Mouse (Mus musculus): Measurements from ENCODE around the gene Cd247.

The Cd247 gene

DNA sequence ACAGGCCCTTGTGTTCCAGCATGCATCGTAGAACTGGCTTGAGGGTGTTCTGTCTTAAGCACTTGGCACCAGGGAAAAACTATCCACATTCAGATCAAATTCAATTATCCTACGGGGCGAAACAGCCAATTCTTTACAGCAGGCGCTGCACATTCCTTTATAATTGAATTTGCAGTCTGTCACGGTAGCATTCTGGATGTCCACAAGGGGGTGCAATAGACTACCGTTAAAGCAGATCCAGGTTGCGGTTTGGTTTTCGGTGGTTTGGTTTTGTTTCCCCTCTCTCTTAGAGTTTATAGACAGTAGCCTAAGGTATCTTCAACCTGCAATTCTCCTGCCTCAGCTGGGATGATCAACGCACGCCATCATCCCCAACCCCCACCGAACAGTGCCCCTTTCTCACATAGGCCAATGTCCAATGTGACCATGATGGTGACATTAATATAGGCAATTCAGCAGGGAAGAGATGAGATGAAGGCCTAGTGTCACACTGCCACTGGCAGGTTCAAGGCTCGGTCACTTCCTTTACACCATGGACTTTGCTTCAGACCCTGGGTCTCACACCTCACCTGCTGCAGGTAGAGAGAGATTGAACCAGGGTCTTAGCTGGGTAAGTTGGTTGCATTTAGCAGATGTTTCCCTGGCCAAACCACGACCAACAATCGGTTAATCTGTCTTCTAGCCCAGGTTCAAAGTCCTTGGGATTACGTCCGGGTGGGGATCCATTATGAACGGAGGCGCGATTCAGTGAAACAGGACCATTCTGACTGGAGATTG is 12.8 kb upstream of the Cd247 start:
- no peak for DNase-seq (ENCODE audit: low spot score)

DNA sequence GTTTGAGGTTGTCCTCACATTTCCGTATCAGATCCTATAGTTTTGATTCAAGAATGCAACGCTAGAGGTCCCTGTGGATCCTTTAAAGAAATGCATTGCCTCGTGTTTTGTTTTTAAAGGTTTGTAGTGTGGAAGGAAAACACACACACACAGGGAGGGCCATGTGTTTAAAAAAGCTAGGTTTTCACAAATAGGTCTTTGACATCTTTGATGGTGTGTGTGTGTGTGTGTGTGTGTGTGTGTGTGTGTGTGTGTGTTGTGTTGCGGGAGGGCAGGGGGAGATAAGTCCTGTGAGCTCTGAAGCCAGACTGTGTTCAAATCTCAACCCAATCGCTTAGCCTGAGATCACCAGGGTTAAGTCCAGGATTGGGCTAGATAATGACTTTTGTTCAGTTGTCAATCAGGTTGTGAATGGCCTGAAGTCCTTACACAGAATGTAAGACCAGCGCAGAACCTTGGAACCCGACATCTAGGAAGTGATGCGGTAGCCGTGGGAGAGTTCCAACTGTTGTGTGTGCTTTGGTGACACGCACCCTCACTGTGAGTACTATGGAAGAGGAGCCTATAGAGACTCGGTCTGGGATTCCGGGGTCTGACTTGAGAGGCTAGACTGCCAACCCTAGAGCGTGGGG is 8.4 kb upstream of the Cd247 start:
- DNase-seq (ENCODE audit: low spot score): no peak

DNA sequence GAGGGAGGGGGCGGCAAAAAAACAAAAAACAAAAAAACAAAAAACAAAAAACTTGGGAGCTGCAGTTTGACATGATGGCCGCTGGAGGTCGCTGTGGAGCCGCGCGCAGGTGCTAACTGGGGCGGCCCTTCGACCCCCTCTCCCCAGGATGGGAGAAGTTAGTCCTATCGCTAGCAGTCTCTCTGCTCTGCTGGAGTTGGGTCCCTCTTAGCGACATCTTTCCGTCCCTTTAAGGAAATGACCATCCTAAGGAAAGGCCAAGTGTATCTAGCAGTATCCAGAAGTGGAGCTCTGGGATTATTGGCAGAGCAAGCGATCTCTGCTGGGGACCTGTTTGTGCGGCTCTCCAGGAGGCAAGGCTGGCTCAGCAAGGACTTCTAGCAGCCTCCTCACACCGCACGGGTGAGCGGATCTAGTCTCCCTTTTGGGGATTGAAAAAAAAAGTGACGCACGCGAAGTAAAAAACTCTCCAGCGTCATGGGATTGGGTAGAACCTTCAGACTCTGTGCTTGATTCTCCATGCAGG is 7.8 kb upstream of the Cd247 start:
- DNase-seq (ENCODE audit: low spot score): no peak

DNA sequence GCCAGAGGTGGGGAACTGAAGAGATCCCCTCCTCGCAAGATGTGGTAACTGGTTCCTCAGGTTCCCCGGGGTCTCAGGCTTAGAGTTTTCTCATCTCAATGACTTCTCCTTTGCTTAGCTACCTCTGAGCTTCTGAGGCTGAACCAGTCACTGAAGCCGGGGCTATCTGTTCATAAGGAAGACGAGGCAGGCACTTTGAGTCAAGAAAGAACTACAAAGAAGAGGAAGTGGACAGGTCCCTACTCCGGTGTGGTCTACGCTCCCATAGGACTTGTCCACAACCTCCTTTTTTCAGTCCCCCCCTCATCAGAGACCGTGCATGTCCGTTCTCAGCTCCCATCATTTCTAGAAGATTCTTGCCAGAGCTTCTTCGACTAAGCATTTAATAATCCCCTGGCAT is 7.1 kb upstream of the Cd247 start:
- no peak for DNase-seq (ENCODE audit: low spot score)

DNA sequence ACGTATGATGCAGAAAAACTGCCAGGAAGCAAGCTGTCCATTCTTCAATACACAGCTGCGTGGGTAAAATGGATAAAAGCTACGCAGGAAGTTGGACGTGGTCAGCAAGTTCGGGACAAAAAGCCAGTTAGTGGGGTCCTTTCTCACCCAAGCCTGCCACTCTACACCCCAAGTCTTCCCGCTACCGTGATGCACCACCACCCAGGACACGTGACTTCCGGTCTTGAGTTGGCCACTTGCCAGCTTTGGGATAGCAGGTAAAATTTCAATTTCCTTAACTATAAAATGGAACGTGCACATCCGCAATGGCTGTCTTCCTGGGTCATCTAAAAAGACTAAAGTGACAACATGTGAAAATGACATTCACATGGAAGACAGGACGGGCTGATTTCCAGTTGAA is 6.6 kb upstream of the Cd247 start:
- no peak for DNase-seq (ENCODE audit: low spot score)

DNA sequence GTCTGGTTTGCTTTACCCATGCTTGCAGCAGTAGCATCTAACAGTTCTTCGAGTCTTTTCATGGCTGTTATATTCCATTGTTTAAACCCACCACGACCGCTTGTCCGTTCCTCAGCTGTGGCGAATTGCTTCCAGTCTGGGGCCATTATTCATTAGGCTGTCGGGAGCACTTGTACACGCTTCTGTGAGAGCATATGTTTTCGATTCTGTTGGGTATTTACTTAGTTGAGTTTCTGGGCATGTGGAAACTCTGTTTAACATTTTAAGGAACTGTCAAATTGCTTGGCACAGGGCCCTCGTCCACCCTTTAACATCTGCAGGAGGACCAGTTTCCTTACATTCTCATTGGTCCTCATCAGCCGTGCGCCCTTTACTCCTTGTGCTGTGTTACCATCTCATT is 2.2 kb upstream of the Cd247 start:
- no peak for DNase-seq (ENCODE audit: low spot score)

DNA sequence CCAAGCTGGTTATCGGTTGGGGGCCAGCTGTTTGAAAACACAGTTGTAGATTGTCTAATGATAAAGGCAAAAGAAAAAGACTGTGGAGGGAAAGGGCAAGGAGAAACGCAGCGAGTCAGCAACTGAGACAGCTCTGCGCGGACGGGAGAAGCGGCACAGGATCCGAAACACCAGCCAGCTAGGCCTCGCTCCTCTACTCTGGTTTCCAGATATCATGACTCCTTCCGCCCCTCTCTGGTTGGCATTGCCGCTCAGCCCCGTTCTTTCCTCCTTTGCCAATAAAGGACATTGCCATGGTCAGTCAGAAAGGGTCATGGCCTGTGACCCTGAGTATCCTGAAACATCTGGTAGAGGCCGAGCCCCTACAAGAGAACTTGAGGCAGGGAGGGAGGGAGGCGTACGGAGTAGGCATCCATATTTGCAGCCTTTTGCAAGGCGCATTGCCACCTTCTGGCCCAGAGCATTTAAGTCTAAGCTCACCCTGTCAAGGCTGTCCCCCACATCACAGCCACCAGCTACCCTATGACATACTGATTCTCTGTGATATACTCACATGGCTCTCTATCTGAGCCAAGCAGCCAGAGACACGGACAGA is 682 bp downstream of the Cd247 start:
- no peak for DNase-seq (ENCODE audit: low spot score)

DNA sequence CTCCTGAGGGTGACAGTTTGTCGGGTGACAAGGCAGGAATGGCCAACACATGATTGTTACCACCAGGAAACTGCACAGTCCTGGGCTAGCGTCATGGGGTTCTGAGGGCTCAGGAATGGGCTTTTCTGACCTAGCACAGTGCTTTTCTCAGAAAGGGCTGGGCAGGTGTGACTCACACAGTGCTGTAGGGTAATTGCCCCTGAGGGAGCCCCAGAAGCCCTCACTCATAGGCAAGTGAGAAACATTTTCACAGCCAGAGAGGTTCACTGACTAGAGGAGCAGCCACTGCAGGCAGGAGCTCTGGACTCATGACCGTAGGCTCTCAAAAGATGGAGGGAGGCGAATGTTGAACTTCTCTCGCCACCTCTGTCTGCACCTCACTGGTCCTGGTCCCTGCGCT is 1.5 kb downstream of the Cd247 start:
- DNase-seq (ENCODE audit: low spot score): no peak

DNA sequence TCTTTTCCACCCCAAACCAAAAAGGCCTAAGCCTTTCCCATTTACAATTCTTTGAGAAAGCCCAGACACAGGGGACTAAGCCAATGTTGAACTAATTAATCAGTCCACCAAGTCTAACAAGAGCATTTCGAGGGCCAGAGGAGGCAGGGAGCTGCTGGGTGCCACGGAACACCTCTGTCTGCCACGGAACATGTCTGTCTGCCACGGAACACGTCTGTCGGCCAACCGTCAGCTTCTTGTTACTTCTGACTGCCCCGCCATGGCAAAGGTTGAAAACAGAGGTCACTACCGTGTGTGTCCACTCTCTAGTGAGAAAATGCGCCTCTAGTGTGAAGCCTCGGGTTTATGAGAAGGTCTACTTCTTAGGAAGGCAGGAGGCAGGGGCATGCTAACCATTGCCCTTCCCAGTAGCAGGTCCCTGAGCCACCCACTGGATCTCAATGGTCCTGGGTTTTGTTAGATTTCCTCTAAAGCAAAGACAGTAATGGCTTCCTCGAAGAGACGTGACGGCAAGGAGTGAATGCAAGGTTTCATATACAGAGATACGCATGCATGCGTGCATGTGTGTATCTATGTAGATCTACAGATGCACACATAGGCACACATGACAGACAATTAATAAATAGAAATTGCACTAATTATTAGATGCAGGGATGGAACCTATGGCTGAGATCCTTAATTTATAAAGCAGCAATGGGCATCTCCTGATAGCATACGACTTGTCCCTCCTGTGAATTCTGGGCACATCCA is 2.2 kb downstream of the Cd247 start:
- DNase-seq (ENCODE audit: low spot score): no peak

DNA sequence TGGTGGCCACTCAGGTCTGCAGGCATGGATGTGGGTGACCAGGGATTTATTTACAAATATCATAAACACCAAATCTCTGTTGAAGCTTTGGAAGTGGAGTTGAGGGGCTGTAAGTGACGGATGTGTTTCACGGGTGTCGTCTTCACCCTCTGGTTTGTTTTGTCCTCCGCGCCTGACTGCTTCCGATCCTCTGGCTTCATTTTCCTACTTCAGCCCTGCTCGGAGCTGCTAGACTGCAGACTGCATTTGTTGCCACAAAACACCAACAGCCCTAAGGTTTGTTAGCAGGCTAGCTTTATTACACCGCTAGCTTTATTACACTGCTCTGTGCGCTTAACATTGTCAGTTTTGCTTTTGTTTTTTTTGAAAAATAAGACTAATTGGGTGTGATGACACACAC is 2.9 kb downstream of the Cd247 start:
- no peak for DNase-seq (ENCODE audit: low spot score)

DNA sequence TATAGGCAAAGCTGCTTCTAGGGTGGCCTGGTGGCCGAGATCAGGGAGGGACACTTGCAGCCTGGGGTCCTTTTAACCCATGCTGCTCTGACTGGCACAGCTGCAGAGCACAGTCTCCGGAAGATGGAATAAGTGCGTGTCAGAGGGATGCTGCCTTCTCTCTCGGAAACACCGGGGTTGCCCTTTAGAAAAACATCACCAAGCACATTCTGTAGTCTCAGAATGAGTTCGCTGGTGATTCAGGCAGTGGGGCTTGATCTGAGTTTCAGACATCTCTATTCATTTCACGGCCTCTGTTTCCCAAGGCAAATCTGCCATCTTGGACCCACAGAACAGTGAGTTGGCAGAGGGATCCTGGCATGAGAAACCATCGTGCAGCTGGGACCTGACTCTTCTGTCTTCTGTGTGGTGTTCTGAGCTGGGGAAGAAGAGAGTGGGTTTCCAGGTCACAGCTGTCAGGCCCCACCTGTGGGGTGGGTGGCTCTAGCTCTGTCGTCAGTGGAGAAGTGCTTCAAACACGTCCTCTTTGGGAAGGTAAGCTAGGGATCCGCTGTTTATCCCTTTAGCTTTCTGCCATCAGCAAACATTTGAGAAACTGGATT is 13.3 kb downstream of the Cd247 start:
- no peak for DNase-seq (ENCODE audit: low spot score)

DNA sequence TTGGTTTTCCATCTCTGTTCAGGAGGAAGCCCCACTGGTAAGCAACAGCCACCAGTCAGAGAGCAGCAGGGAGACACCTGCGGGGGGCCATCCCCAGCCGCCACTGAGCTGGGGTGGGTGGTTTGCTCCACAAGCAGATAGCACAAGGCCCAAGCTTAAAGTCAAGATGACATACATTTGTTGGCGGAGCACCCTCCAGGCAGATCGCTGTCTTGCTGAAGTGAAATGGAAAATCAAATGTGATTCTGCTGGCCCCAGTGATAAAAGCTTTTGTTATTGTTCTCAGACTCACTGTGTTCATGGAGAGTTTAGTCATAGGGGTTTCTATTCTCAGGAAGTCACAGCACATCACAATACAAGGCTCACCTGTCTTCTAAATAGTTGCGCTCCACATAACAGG is 14.6 kb downstream of the Cd247 start:
- no peak for DNase-seq (ENCODE audit: low spot score)

DNA sequence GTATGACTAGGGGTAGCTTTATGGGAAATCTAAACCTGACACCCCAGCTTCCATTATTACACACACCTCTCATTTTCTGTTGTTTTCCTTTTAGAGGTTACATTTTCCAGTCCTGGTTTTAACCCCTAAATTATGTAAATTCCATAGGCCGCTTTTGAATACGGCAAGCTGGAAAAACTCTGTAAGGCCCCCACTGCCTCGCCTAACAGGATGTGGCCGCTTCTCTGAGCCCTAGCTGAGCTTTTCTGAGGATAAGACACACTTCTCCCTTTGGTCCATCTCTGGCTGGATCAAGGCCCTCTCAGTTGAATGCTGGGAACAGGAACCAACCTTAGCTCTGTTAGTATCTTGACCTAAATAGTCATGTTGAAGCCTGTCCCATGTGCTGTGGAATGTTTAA is 15.7 kb downstream of the Cd247 start:
- no peak for DNase-seq (ENCODE audit: low spot score)

DNA sequence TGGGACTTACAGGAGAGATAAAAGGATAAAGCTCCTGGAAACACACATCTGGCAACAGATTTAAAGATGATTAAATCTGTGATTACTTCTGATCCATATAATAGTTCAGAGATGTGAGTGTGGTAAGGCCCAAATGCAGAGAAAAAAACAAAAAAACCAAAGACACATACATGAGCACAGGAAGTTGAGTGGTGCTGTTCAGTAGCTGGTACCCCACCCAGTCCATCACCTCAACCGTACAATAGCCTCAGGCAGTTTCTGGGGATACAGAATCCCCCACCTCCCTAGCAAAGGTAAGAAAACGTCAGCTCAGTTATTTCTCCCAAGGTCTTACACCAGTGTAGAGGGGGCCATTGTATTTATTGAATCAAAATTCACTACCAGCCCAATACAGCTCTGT is 22.2 kb downstream of the Cd247 start:
- no peak for DNase-seq (ENCODE audit: low spot score)

DNA sequence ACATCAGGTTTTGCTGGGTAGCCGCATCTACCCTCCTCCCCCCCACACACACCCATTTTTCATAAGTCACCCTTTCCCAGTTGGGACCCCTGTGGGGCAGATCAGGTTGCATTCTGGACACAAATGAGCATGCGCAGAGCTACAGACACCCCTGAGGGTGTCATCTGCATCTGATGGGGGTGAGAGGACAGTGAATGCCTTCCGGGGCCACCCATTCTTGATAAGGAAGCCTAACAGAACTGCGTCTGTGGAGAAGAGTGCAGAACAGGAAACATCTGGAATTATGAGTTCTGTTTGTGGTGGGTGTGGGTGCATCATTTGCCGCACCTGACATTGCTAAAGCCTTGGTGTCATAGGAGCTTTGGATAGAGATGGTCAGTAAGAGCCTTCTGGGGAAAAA is 22.7 kb downstream of the Cd247 start:
- no peak for DNase-seq (ENCODE audit: low spot score)

DNA sequence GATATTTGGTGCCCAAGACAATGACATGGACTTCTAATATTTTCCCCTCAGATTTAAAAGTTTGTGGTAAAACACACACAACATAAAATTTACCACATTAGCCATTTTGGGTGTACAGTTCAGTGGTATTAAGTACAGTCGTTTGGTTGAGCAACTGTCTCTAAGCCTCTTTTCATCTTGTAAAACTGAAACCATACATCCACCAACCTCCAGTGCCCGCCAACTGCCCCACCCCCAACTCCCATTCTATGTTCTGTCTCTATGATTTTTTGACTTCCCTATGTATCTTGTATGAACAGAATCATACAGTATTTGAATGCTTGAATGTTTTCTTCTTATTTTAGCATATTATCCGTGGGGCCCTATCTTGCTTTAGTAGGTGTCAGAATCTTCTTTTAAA is 24.3 kb downstream of the Cd247 start:
- no peak for DNase-seq (ENCODE audit: low spot score)

DNA sequence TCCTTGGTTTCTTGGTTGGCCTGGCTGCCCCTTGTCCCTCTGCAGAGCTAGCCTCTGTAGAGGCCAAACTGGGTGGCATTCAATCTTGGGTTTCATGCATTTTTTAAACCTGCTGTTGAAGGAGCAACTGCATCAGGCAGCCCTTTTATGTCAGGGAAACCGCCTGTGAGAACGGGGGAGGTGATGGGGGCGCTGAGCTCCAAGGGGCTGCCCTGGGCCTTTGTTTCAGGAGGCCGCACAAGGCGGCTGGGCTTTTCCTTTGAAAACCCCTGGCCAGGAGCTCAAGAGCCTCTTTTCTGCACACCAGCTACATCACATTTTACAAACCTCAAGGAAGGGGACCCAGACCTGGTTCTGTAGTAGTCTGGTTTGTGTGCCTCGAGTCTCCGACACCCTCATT is 25.6 kb downstream of the Cd247 start:
- no peak for DNase-seq (ENCODE audit: low spot score)

DNA sequence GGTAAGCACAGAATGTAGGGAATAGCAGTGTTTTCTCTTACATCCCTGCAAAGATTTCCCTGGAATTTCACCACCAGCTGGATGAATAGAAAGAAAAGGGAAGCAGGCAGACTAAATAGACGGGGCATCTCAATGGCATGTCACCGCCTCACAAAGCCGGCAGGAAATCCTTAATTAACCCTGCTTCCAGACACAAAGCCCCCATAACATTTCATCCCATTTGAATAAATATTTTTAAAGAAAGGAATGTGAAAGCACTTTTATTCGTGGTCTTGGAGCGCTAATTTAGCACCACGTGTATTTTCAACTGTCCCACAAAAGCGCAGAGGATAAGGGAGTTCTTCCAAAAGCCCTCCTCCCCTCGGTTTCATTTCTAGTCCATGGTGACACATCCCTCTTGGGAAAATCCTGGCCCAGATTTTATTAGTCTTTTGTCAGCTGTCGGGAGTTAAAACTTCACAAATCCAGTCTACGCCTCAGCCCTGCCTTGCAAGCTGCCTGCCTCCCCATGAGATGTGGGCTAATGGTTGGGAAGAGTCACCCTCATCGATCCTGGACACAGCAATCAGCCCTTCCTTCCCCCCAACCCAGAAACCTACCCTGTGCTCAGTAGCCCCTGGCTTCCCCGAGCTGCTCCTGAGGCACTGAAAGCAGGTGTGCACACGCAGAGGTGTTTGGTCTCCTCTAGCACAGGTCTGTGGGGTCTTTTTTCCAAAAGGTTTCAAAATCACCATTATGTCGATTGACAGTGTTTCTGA is 26.2 kb downstream of the Cd247 start:
- DNase-seq (ENCODE audit: low spot score): no peak

DNA sequence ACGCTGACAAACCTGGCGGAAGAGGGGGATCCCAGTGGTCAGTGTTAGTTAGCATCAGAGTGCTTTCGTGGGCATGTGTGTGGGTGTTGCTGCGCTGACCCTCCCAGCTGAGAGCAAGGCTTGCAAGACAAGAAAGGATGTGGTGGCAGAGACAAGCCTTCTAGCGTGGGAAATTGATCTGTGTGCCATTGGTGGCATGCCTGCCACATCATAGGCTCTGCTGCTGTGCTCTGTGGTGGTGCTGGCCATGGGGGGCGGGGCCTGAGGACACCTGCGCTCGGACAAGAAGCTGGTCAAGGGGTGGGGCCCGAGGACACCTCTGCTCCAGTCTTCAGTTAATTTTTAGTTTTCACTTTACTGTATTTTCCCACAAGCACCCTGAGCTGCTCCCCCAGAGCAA is 27.9 kb downstream of the Cd247 start:
- DNase-seq (ENCODE audit: low spot score): no peak

DNA sequence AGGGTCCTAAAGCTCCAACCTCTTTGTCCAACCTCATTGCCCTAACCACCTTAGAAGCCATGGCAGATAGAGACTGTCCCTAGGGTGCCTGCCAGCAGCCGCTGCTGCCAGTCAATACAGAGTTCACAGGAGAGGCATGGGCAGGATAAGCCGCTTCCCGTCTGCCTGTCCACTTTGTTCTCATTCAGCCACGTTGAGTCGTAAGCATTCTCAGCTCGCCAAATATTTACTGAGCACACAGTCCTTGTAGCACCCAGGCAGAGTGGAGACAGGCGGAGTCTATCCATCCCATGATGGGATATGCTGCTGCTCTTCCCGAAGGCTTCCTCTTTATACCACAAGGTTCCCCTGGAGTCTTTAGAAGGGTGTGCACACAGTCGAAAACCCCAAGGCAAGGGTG is 28.8 kb downstream of the Cd247 start:
- DNase-seq (ENCODE audit: low spot score): no peak

DNA sequence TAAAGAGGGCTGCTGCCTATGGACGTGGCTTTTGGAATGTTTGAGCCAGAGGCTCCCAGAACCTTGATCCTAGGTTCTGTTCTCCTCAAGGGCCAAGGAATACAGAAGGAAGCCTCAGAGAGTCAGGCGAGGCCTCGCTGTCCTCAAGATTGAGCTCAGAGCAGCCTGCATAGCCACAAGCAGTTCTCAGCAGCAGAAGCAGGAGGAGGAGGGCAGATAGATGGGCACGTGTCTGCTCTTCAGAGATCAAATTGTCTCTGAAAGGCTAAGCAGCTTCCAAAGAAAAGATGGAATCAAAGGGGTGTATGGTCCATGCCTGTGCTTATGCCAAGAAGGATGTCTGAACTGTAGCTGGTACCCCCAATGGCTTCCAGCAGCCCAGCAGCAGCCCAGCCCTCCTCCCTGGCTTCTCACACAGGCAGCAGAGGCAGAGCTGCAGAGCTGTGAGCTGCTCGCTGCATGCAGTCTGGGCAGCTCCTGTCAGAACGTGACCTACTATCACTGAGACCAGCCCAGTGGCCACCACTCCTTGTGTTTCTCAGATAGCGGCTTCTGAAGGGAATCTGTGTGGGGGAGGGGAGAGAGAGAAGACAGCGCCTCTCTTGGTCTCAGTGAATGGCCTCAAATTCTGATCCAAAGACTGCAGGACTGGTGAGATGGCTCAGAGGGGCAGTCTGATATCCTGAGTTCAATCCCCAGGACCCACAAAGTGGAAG is 29.8 kb downstream of the Cd247 start:
- no peak for DNase-seq (ENCODE audit: low spot score)
